8 mouse cellular contexts compared by ENCODE assay signal in genomic region chr5:113772450-113772895, GRCm38 (mm10). TPM values are rescaled to one million over a fixed set of nuclear protein-coding genes. Genes with fewer than 3 reads are reported as not detected.
DNase-seq lines count a peak whose midpoint lies in the region; ATAC-seq and TF ChIP-seq lines count a peak whose summit lies in the region.

Sart3 (minus strand) TSS chr5:113772510.
Iscu (plus strand) TSS chr5:113772748.

- H3K9me3 ChIP-seq in E14TG2a.4 (ENCODE audit: low read length), result no peaks in the 10 kb centered on the region
- no peaks in the 10 kb centered on the region for H3K9me3 ChIP-seq in forebrain, embryonic 12.5 days
- no peaks in the 10 kb centered on the region for H3K9me3 ChIP-seq in heart, postnatal 0 days (replicated peaks; ENCODE audit: control insufficient read depth, low read length)
- H3K9me3 ChIP-seq in liver, embryonic 16.5 days (replicated peaks; ENCODE audit: control insufficient read depth, low read length), result no peaks in the 10 kb centered on the region
- H3K9me3 ChIP-seq in neural tube, embryonic 13.5 days, result no peaks in the 10 kb centered on the region

- H3K4me2 ChIP-seq in forebrain, embryonic 12.5 days, result peak within 1 kb of the TSS; percentile 92
- H3K4me2 ChIP-seq in heart, postnatal 0 days (ENCODE audit: low read depth, low read length), result peak within 1 kb of the TSS; percentile 97
- peak within 1 kb of the TSS; percentile 99 for H3K4me2 ChIP-seq in liver, embryonic 16.5 days (ENCODE audit: low read depth, low read length)
- peak within 1 kb of the TSS; percentile 92 for H3K4me2 ChIP-seq in neural tube, embryonic 13.5 days

- H3K4me3 ChIP-seq in E14TG2a.4 (replicated peaks; ENCODE audit: low read length), result peak within 1 kb of the TSS; percentile 99
- peak within 1 kb of the TSS; percentile 99 for H3K4me3 ChIP-seq in forebrain, embryonic 12.5 days (replicated peaks)
- H3K4me3 ChIP-seq in heart, postnatal 0 days (ENCODE audit: low read depth, low read length), result peak within 1 kb of the TSS; percentile 79
- H3K4me3 ChIP-seq in liver, embryonic 16.5 days (ENCODE audit: low read depth, low read length), result peak within 1 kb of the TSS; percentile 95
- H3K4me3 ChIP-seq in neural tube, embryonic 13.5 days, result peak within 1 kb of the TSS; percentile 99
- H3K4me3 ChIP-seq in testis, adult 2 months (ENCODE audit: control insufficient read depth, low read depth, low read length), result peak within 1 kb of the TSS; percentile 90

- peak; percentile 79 for TF ChIP-seq POLR2A in testis, adult 2 months (IDR thresholded peaks at IDR 0.05; ENCODE audit: control insufficient read depth, low read depth, low read length)

- peak; percentile 86 for ATAC-seq in forebrain, embryonic 12.5 days (ENCODE audit: low FRiP score)
- peak; percentile 91 for ATAC-seq in heart, postnatal 0 days (ENCODE audit: insufficient read depth, low read depth)
- peak; percentile 84 for ATAC-seq in liver, embryonic 16.5 days (ENCODE audit: low read depth)
- ATAC-seq in neural tube, embryonic 13.5 days (ENCODE audit: low read depth), result peak; percentile 86

- no peak for TF ChIP-seq CTCF in E14TG2a.4 (conservative IDR thresholded peaks at IDR 0.05; ENCODE audit: low read length)
- no peak for TF ChIP-seq CTCF in heart, postnatal 0 days (IDR thresholded peaks at IDR 0.05; ENCODE audit: low read depth)
- no peak for TF ChIP-seq CTCF in testis, adult 2 months (IDR thresholded peaks at IDR 0.05; ENCODE audit: control insufficient read depth, insufficient read depth, insufficient replicate concordance, low read depth, low read length)

- H3K4me1 ChIP-seq in E14TG2a.4 (replicated peaks; ENCODE audit: low read depth, low read length), result peaks cover 60% of the 10 kb centered on the region
- peaks cover 33% of the 10 kb centered on the region for H3K4me1 ChIP-seq in forebrain, embryonic 12.5 days
- peaks cover 14% of the 10 kb centered on the region for H3K4me1 ChIP-seq in heart, postnatal 0 days (ENCODE audit: control insufficient read depth, insufficient read depth)
- peaks cover 27% of the 10 kb centered on the region for H3K4me1 ChIP-seq in liver, embryonic 16.5 days (ENCODE audit: control insufficient read depth, low read depth, low read length)
- H3K4me1 ChIP-seq in neural tube, embryonic 13.5 days (replicated peaks), result peaks cover 37% of the 10 kb centered on the region
- H3K4me1 ChIP-seq in testis, adult 2 months (ENCODE audit: control insufficient read depth, insufficient read depth, low read length), result no peaks in the 10 kb centered on the region; the same call in 1 of the 2 replicates

- no peak for TF ChIP-seq EP300 in heart, postnatal 0 days (IDR thresholded peaks at IDR 0.05; ENCODE audit: low read depth)

- peak within 1 kb of the TSS; percentile 94 for H3K9ac ChIP-seq in forebrain, embryonic 12.5 days
- peak within 1 kb of the TSS; percentile 72 for H3K9ac ChIP-seq in heart, postnatal 0 days (replicated peaks; ENCODE audit: low read depth, low read length)
- H3K9ac ChIP-seq in liver, embryonic 16.5 days (ENCODE audit: low read depth, low read length), result peak within 1 kb of the TSS; percentile 89
- peak within 1 kb of the TSS; percentile 96 for H3K9ac ChIP-seq in neural tube, embryonic 13.5 days

- no peaks in the 10 kb centered on the region for H3K27me3 ChIP-seq in E14TG2a.4 (ENCODE audit: insufficient read depth, low read length)
- H3K27me3 ChIP-seq in forebrain, embryonic 12.5 days, result no peaks in the 10 kb centered on the region
- no peaks in the 10 kb centered on the region for H3K27me3 ChIP-seq in heart, postnatal 0 days (ENCODE audit: control insufficient read depth, insufficient read depth, low read length)
- H3K27me3 ChIP-seq in liver, embryonic 16.5 days (ENCODE audit: control insufficient read depth, insufficient read depth, low read depth, low read length), result no peaks in the 10 kb centered on the region
- no peaks in the 10 kb centered on the region for H3K27me3 ChIP-seq in neural tube, embryonic 13.5 days
- no peaks in the 10 kb centered on the region for H3K27me3 ChIP-seq in testis, adult 2 months (ENCODE audit: control insufficient read depth, insufficient read depth, low read length)

- peak within 1 kb of the TSS; percentile 99 for H3K27ac ChIP-seq in forebrain, embryonic 12.5 days
- H3K27ac ChIP-seq in heart, postnatal 0 days (ENCODE audit: low read depth), result peak within 1 kb of the TSS; percentile 97
- peak within 1 kb of the TSS; percentile 90 for H3K27ac ChIP-seq in liver, embryonic 16.5 days (ENCODE audit: low read length)
- peak within 1 kb of the TSS; percentile 99 for H3K27ac ChIP-seq in neural tube, embryonic 13.5 days (replicated peaks)
- peak within 1 kb of the TSS; percentile 98 for H3K27ac ChIP-seq in testis, adult 2 months (ENCODE audit: control insufficient read depth, insufficient read depth, low read depth, low read length)

- peak; percentile 94 for DNase-seq in c-Kit-positive CD71-positive TER-119-positive erythroid progenitor cells, embryonic 14.5 days (ENCODE audit: low spot score)
- peak; percentile 92 for DNase-seq in heart, postnatal 0 days (ENCODE audit: low spot score)
- peak; percentile 97 for DNase-seq in kidney, postnatal 4 days

- H3K36me3 ChIP-seq in E14TG2a.4 (ENCODE audit: insufficient read depth, low read length), result peaks cover 64% of the 10 kb centered on the region
- H3K36me3 ChIP-seq in forebrain, embryonic 12.5 days (replicated peaks), result peaks cover 43% of the 10 kb centered on the region
- peaks cover 38% of the 10 kb centered on the region for H3K36me3 ChIP-seq in heart, postnatal 0 days (replicated peaks; ENCODE audit: control insufficient read depth, insufficient read depth, low read length)
- peaks cover 19% of the 10 kb centered on the region for H3K36me3 ChIP-seq in liver, embryonic 16.5 days (ENCODE audit: control insufficient read depth, insufficient read depth)
- peaks cover 44% of the 10 kb centered on the region for H3K36me3 ChIP-seq in neural tube, embryonic 13.5 days
- no peaks in the 10 kb centered on the region; the same call in 1 of the 2 replicates for H3K36me3 ChIP-seq in testis, adult 2 months (ENCODE audit: control insufficient read depth, insufficient read depth, low read length)

- under 1% methylated on average over 45 of the region's 49 CpGs for WGBS in forebrain, embryonic 12.5 days
- WGBS in heart, postnatal 0 days, result under 1% methylated on average over 49 of the region's 49 CpGs
- WGBS in liver, embryonic 16.5 days (ENCODE audit: insufficient replicate concordance), result under 1% methylated on average over 41 of the region's 49 CpGs
- WGBS in neural tube, embryonic 13.5 days, result under 1% methylated on average over 43 of the region's 49 CpGs

RNA-seq across cellular contexts. Expression of gene Sart3, which starts in this region (rescaled TPM):
- 78.4 and 78.8 TPM in 2 replicates for polyA plus RNA-seq in forebrain, embryonic 12.5 days (2016; fragmentation: Nextera tagmentation; extraction: Ambion mirVana)
- total RNA-seq in heart, postnatal 0 days (2014; rRNA removed; ENCODE audit: low replicate concordance), result 15.8 and 22.3 TPM in 2 replicates
- polyA plus RNA-seq in heart, postnatal 0 days (2015; fragmentation: Nextera tagmentation; extraction: Ambion mirVana), result 11.9 and 12.8 TPM in 2 replicates
- polyA plus RNA-seq in liver, embryonic 16.5 days (2015; fragmentation: Nextera tagmentation; extraction: Ambion mirVana), result 13.9 and 15.7 TPM in 2 replicates
- polyA plus RNA-seq in neural tube, embryonic 13.5 days (2015; fragmentation: Nextera tagmentation; extraction: Ambion mirVana), result 45.5 and 47.0 TPM in 2 replicates
- 11.5 and 13.8 TPM in 2 replicates for polyA plus RNA-seq in testis, adult 2 months (2012; rRNA removed)

RNA-seq across cellular contexts. Expression of gene Iscu, which starts in this region (rescaled TPM):
- polyA plus RNA-seq in forebrain, embryonic 12.5 days (2016; fragmentation: Nextera tagmentation; extraction: Ambion mirVana), result 107 and 113 TPM in 2 replicates
- total RNA-seq in heart, postnatal 0 days (2014; rRNA removed; ENCODE audit: low replicate concordance), result 116 and 149 TPM in 2 replicates
- 210 and 215 TPM in 2 replicates for polyA plus RNA-seq in heart, postnatal 0 days (2015; fragmentation: Nextera tagmentation; extraction: Ambion mirVana)
- 82.4 and 83.7 TPM in 2 replicates for polyA plus RNA-seq in liver, embryonic 16.5 days (2015; fragmentation: Nextera tagmentation; extraction: Ambion mirVana)
- 85.7 and 93.0 TPM in 2 replicates for polyA plus RNA-seq in neural tube, embryonic 13.5 days (2015; fragmentation: Nextera tagmentation; extraction: Ambion mirVana)
- polyA plus RNA-seq in testis, adult 2 months (2012; rRNA removed), result 136 and 138 TPM in 2 replicates

Comparison
In these comparisons a context has a peak if more than half of its experiments do, and no peak if none do; other contexts are left out.
1. Peak in every context shown above with its lines: DNase-seq, ATAC-seq, H3K4me3 ChIP-seq and H3K27ac ChIP-seq.